Mouse (Mus musculus): ENCODE results near the gene Proz. TPM values are rescaled to one million over a fixed set of nuclear protein-coding genes. Genes with fewer than 3 reads are reported as not detected.

Proz gene
- 114 and 118 TPM in 2 replicates for polyA plus RNA-seq (2012; rRNA removed)

GRCm38 (mm10) chr8:13060441-13061150 lies at the start of gene Proz:
TSS of gene Proz (plus strand) at chr8:13060914.

GRCm38 (mm10) chr8:13025487-13026224 lies 35.1 kb upstream of the Proz start, which contains the start of gene F7:
TSS of gene F7 (plus strand) at chr8:13026034.

GRCm38 (mm10) chr8:13037015-13037414 lies 23.7 kb upstream of the Proz start, which contains the start of gene F10:
TSS of gene F10 (plus strand) at chr8:13037308.

GRCm38 (mm10) chr8:13105087-13105881 lies 44.6 kb downstream of the Proz start, which contains the start of the genes Pcid2 and Cul4a:
TSS of gene Pcid2 (minus strand) at chr8:13105459.
TSS of gene Cul4a (plus strand) at chr8:13105621.

Other genes with a start within 250 kb of the Proz start
- gene Mcf2l, start 187.1 kb upstream of the Proz start, polyA plus RNA-seq (2012; rRNA removed): 0.76 and 1.1 TPM in 2 replicates
- gene F7, start 34.9 kb upstream of the Proz start, polyA plus RNA-seq (2012; rRNA removed): 15.6 and 20.5 TPM in 2 replicates
- gene F10, start 23.6 kb upstream of the Proz start, polyA plus RNA-seq (2012; rRNA removed): 251 and 253 TPM in 2 replicates
- 8.3 and 10.0 TPM in 2 replicates for gene Pcid2, start 44.5 kb downstream of the Proz start, polyA plus RNA-seq (2012; rRNA removed)
- gene Cul4a, start 44.7 kb downstream of the Proz start, polyA plus RNA-seq (2012; rRNA removed): 40.9 and 44.7 TPM in 2 replicates
- gene Lamp1, start 98.2 kb downstream of the Proz start, polyA plus RNA-seq (2012; rRNA removed): 179 and 185 TPM in 2 replicates
- 4.9 and 5.4 TPM in 2 replicates for gene Grtp1, start 139.7 kb downstream of the Proz start, polyA plus RNA-seq (2012; rRNA removed)
- gene Adprhl1, start 193.2 kb downstream of the Proz start, polyA plus RNA-seq (2012; rRNA removed): not detected in 2 replicates
- 6.2 and 6.5 TPM in 2 replicates for gene Dcun1d2, start 227.2 kb downstream of the Proz start, polyA plus RNA-seq (2012; rRNA removed)
- gene Tmco3, start 227.3 kb downstream of the Proz start, polyA plus RNA-seq (2012; rRNA removed): 3.9 and 4.0 TPM in 2 replicates

Measured in liver, embryonic 18 days (tissue).